Mouse (Mus musculus): ENCODE data around the gene Tsnaxip1.

Tsnaxip1 gene

GRCm38 (mm10) chr8:105861951-105862350 is 34.4 kb downstream of the Tsnaxip1 start:
- DNase-seq (ENCODE audit: low spot score in 2 of 2), result no peak

GRCm38 (mm10) chr8:105866364-105867029 is 39.0 kb downstream of the Tsnaxip1 start:
- DNase-seq (ENCODE audit: low spot score in 2 of 2), result no peak

GRCm38 (mm10) chr8:105874301-105874700 is 46.8 kb downstream of the Tsnaxip1 start:
- peak; percentile 59 to 71 for DNase-seq (ENCODE audit: low spot score in 2 of 2)

- DNase-seq (ENCODE audit: low spot score in 2 of 2), result peak; percentile 81 to 84
These were observed 53.4 kb downstream of the Tsnaxip1 start, which contains the start of gene Edc4 for GRCm38 (mm10) chr8:105880754-105881520. TSS of gene Edc4 (plus strand) at chr8:105880881.

- DNase-seq (ENCODE audit: low spot score in 2 of 2), result no peak
These were observed 62.4 kb downstream of the Tsnaxip1 start for GRCm38 (mm10) chr8:105889756-105890465.

GRCm38 (mm10) chr8:105890870-105891269 is 63.3 kb downstream of the Tsnaxip1 start:
- DNase-seq (ENCODE audit: low spot score in 2 of 2), result peak; percentile 46 to 58

GRCm38 (mm10) chr8:105892432-105892831 is 64.9 kb downstream of the Tsnaxip1 start:
- DNase-seq (ENCODE audit: low spot score in 2 of 2), result no peak

GRCm38 (mm10) chr8:105893339-105893738 is 65.8 kb downstream of the Tsnaxip1 start, which contains the start of gene Nrn1l:
TSS of gene Nrn1l (plus strand) at chr8:105893567.
- peak; percentile 73 to 77 for DNase-seq (ENCODE audit: low spot score in 2 of 2)
